Mouse (Mus musculus) mouse trophoblast stem cell (cell line): Measurements from ENCODE around the gene Lix1.

ENCODE experiments used
- in situ Hi-C, 2 experiments: fragments of 300-500 bp; cut with MseI, MboI; formaldehyde crosslinking; loops; 2 replicates in 1 of 2; 3 replicates in 1 of 2; pipeline ENCODE4 v1.15.1; 2025

Gene Lix1

GRCm38 (mm10) chr17:17402222-17403004 lies at the start of gene Lix1:
Gene Lix1 (plus strand): TSS chr17:17402672.
- in situ Hi-C loops, result no loop called here

- in situ Hi-C loops, result no loop called here
Measured at GRCm38 (mm10) chr17:17373550-17373917, 28.9 kb upstream of the Lix1 start.

- in situ Hi-C loops, result no loop called here
Measured at GRCm38 (mm10) chr17:17373918-17374910, 28.3 kb upstream of the Lix1 start, which contains the start of gene Riok2. Gene Riok2 (plus strand): TSS chr17:17374309.

GRCm38 (mm10) chr17:17375581-17375980 lies 26.9 kb upstream of the Lix1 start:
- in situ Hi-C loops, result no loop called here

- in situ Hi-C loops, result no loop called here
Measured at GRCm38 (mm10) chr17:17383703-17384102, 18.8 kb upstream of the Lix1 start.

- in situ Hi-C loops, result no loop called here
Measured at GRCm38 (mm10) chr17:17384502-17384901, 18.0 kb upstream of the Lix1 start.

GRCm38 (mm10) chr17:17386117-17386516 lies 16.4 kb upstream of the Lix1 start:
- in situ Hi-C loops, result no loop called here

- in situ Hi-C loops, result loop anchor here (10.0 kb wide), 2 partner anchors 173 to 253 kb away; no protein-coding TSS in a partner anchor
Measured at GRCm38 (mm10) chr17:17391823-17392222, 10.6 kb upstream of the Lix1 start.

GRCm38 (mm10) chr17:17392863-17393262 lies 9.6 kb upstream of the Lix1 start:
- in situ Hi-C loops, result loop anchor here (10.0 kb wide), 2 partner anchors 172 to 252 kb away; no protein-coding TSS in a partner anchor

GRCm38 (mm10) chr17:17393300-17393699 lies 9.2 kb upstream of the Lix1 start:
- in situ Hi-C loops, result loop anchor here (10.0 kb wide), 2 partner anchors 172 to 252 kb away; no protein-coding TSS in a partner anchor

- in situ Hi-C loops, result loop anchor here (10.0 kb wide), 2 partner anchors 170 to 250 kb away; no protein-coding TSS in a partner anchor
Measured at GRCm38 (mm10) chr17:17394336-17394735, 8.1 kb upstream of the Lix1 start.

GRCm38 (mm10) chr17:17396869-17397268 lies 5.6 kb upstream of the Lix1 start:
- in situ Hi-C loops, result loop anchor here (10.0 kb wide), 2 partner anchors 168 to 248 kb away; no protein-coding TSS in a partner anchor

GRCm38 (mm10) chr17:17398664-17399063 lies 3.8 kb upstream of the Lix1 start:
- in situ Hi-C loops, result loop anchor here (10.0 kb wide), 2 partner anchors 166 to 246 kb away; no protein-coding TSS in a partner anchor

- in situ Hi-C loops, result no loop called here
Measured at GRCm38 (mm10) chr17:17403038-17403437, 566 bp downstream of the Lix1 start.

GRCm38 (mm10) chr17:17403578-17404112 lies 1.2 kb downstream of the Lix1 start:
- in situ Hi-C loops, result no loop called here

GRCm38 (mm10) chr17:17404811-17405544 lies 2.5 kb downstream of the Lix1 start:
- in situ Hi-C loops, result no loop called here

- in situ Hi-C loops, result no loop called here
Measured at GRCm38 (mm10) chr17:17405606-17406005, 3.1 kb downstream of the Lix1 start.

GRCm38 (mm10) chr17:17408137-17408536 lies 5.7 kb downstream of the Lix1 start:
- in situ Hi-C loops, result no loop called here

GRCm38 (mm10) chr17:17408720-17409478 lies 6.4 kb downstream of the Lix1 start:
- in situ Hi-C loops, result no loop called here

GRCm38 (mm10) chr17:17409601-17410000 lies 7.1 kb downstream of the Lix1 start:
- in situ Hi-C loops, result no loop called here
